Mouse (Mus musculus): Measurements from ENCODE around the gene Smad1.

DNA sequence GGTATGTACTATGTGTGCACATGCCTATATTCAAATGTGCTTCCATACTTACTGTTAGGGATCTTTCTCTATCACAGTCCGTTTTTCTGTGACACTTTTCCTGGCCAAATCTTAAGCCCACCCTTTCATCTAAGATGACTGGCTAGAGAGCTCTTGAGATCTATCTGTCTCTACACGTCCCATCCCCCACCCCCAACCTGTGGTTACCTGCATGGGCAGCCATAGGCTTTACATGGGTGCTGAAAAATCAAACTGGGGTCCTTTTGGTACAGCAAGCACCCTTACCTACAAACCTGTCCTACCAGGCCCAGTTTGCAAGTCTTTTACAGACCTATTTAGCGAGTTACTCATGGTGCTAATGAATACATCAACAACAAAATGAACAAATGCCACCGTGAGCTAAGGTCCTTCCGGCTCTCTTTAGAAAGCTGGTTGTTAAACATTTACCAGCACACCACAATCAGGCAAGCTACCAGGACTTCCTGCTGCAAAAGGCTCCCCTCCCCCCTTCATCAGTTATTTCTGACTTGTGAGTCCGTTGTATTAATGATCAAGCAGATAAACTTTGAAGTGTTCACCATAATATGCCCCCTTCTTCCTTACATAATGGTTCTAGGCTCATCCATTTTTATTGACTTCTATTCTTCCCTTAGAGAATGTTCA lies 5.7 kb upstream of the Smad1 start:
- TF ChIP-seq CTCF (IDR thresholded peaks at IDR 0.05; ENCODE audit: low read depth) = no peak
- no peak for TF ChIP-seq EP300 (IDR thresholded peaks at IDR 0.05; ENCODE audit: low read depth)
